Mouse (Mus musculus) left cerebral cortex, adult 6 months (tissue): ENCODE measurements around the gene 4930412O13Rik. TPM values are rescaled to one million over a fixed set of nuclear protein-coding genes. Genes with fewer than 3 reads are reported as not detected.

ENCODE experiments used
- long read RNA-seq, 2 experiments: library from polyadenylated mRNA; unstranded; transcript quantifications; one replicate each; pipeline ENCODE4 v2.0.0; 2019 to 2020
- polyA plus RNA-seq: library from polyadenylated mRNA; unstranded; fragments of <200 nt; fragmentation: Nextera tagmentation; gene quantifications from 2 replicates; pipeline ENCODE4 v1.2.3, GENCODE M21; 2021

The 4930412O13Rik gene
- not detected in 2 replicates for polyA plus RNA-seq
- long read RNA-seq, experiment 1: 0 reads
- long read RNA-seq, experiment 2: 0 reads

GRCm38 (mm10) chr2:9881051-9881591 is at the start of gene 4930412O13Rik:
TSS of gene 4930412O13Rik (plus strand) at chr2:9881252.

GRCm38 (mm10) chr2:9888913-9889650 is 8.0 kb downstream of the 4930412O13Rik start, which contains the start of gene 9230102O04Rik:
TSS of gene 9230102O04Rik (minus strand) at chr2:9889540.

GRCm38 (mm10) chr2:9889651-9890183 is 8.7 kb downstream of the 4930412O13Rik start, which contains the start of gene Gata3:
TSS of gene Gata3 (minus strand) at chr2:9890034.

Other genes with a start within 250 kb of the 4930412O13Rik start
- not detected in 2 replicates for gene 9230102O04Rik, start 8.3 kb downstream of the 4930412O13Rik start, polyA plus RNA-seq
- not detected in 2 replicates for gene Gata3, start 8.8 kb downstream of the 4930412O13Rik start, polyA plus RNA-seq
- gene Taf3, start 167.3 kb downstream of the 4930412O13Rik start, polyA plus RNA-seq: 6.7 TPM in 2 replicates
- gene Atp5c1, start 199.3 kb downstream of the 4930412O13Rik start, polyA plus RNA-seq: 736 and 820 TPM in 2 replicates
- gene Kin, start 199.3 kb downstream of the 4930412O13Rik start, polyA plus RNA-seq: 13.2 and 13.6 TPM in 2 replicates